Mouse (Mus musculus): ENCODE results near the gene Ncoa3.
A peak's percentile ranks its signal among the peaks of the same experiment; 100 is the strongest.

Gene Ncoa3

DNA sequence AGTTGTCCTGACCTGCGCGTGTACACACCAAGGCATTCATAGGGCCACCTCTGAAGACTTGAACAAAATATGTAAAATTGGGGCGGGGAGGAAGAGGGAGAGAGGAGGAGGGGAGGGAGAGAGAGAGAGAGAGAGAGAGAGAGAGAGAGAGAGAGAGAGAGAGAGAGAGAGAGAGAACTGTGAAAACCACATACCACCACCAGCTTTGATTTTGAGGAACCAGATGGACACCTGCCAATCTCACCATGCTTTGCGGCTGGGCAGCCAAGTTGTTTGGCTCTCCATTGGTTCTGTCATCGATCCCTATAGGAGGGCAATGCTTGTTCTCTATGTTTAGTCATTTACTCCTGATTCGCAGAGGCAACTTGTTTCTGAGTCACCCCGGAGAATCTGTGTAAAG lies 21.7 kb upstream of the Ncoa3 start:
- no peak for DNase-seq

- DNase-seq, result no peak
These were observed 18.1 kb upstream of the Ncoa3 start for GRCm38 (mm10) chr2:165974383-165974782.

GRCm38 (mm10) chr2:165976186-165976585 lies 16.2 kb upstream of the Ncoa3 start:
- no peak for DNase-seq

GRCm38 (mm10) chr2:165976874-165977273 lies 15.6 kb upstream of the Ncoa3 start:
- DNase-seq, result peak in 1 of 2 experiments; percentile 52

DNA sequence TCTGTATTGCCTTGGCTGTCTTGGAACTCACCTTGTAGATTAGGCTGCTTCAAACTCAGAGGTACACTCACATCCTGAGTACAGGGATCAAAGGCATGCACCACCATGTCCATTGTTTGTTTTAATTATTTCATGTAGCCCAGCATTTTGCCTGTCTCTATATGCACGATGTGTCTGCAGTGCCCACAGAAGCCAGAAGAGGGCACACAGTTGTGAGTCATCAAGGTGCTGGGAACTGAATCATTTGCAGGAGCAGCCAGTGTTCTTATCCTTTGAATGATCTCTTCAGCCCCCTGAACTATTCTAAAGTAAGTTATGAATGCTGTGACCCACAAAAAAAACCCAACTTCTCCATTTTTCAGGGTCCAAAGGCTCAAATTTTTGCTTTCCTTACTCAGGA lies 14.3 kb upstream of the Ncoa3 start:
- no peak for DNase-seq

DNA sequence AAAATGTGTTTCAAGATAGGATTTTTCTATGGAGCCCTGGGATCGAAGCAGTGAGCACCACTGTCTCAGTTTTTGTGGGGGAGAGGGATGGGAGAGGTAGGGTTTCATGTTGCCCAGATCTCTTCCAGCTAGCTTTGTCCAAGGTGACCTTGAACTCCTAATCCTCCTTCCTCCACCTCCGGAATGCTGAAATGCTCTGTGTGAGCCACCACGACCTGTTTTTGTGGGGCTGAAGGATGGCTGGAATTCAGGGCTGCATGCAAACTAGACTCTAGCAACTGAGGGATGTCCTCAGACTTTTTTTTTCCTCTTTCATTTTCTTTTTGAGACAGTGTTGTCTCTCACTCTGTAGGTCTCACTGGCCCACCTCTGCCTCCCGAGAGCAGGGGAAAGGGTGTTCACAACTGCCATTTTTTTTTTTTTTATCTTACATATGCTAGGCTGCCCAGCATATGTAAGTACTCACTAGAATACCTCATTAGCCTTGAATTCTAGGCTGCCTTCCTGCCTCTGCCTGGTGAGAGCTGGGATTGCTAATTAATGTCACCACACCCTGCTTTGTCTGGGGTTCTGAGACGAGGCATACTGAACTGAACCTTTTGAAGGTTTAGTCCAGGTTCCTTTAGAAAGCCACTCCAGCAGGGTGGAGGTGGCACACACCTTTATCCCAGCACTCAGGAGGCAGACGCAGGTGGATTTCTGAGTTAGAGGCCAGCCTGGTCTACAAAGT lies 11.0 kb upstream of the Ncoa3 start:
- peak in 1 of 2 experiments; percentile 57 for DNase-seq

- DNase-seq, result peak; percentile 93 to 94
These were observed 9.7 kb upstream of the Ncoa3 start for GRCm38 (mm10) chr2:165982512-165983389.

GRCm38 (mm10) chr2:165984318-165984717 lies 8.1 kb upstream of the Ncoa3 start:
- DNase-seq, result no peak

GRCm38 (mm10) chr2:165984891-165985290 lies 7.5 kb upstream of the Ncoa3 start:
- DNase-seq, result no peak

DNA sequence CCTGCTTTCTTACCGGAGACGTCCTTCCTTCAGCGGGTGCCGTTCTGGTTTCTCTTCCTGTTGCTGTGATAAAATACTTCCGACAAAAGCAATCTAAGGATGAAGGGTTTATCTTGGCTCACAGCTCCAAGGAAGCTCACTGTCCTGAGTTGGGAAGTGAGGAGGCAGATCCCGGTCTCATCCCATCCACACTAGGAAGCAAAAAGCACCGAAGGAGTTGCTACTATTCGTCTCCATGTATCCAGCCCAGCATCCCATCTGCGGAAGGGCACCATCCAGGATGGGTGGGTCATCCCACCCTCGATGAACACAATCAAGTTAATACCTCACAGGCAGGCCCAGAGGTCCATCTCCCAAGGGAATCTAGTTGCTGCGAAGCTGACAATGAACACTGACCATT lies 6.9 kb upstream of the Ncoa3 start:
- DNase-seq, result no peak

DNA sequence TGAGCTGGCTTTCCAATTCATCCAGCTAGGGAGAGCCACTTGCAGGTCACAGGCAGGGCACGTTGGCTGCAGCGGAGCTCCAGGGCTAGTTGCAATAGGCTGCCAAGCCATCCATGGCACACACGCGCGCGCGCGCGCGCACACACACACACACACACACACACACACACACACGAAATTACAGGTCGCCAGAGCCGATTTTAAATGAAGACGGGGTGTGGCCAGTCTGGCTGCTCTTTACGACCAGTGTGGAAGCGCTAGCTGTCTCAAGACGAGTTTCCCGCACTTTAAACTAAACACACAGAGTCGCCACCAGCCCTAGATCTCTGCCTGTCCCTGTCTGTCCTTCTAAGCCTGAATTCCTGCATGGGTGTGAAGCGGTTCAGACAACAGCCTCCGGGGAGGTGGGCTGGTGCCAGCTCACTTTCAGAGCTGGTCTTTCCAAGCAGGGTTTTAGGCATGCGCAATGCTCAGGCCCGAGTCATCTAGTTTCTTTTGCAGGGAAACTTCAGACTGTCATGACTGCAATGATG lies 5.4 kb upstream of the Ncoa3 start:
- peak; percentile 88 to 93 for DNase-seq

DNA sequence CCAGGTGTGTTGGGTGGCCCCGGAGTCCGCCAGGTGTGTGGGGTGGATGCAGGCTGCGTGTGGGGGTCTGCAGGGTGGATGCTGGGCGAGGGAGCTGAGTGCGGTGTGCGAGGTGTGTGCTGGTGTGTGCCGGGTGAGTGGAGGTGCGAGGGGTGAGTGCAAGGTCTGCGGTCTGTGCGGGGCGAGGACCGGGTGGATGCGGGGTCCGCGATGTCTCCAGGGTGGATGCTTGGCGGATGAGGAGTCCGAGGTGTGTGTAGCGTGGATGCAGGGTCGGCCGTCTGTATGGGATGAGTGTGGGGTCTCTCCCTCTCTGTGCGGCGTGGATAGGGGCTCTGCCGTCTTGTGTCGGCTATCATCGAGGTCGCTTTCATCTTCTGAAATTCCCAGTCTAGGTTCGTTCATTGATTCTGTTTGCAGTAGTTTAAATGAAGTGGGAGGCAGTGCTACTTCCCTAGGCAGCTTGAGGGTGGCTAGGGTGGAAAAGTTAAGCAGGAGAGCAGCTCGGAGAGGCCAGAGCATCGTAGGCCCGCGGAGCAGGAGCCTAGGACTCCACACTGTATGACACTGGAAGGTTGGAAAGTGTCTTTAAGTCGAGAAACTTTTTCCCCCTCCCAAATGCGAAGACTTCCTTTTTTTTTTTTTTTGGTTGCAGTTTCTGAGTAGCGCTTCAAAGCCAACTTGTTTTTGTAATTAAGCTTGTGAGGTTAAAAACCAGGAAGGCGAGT lies 901 bp downstream of the Ncoa3 start:
- DNase-seq, result no peak

DNA sequence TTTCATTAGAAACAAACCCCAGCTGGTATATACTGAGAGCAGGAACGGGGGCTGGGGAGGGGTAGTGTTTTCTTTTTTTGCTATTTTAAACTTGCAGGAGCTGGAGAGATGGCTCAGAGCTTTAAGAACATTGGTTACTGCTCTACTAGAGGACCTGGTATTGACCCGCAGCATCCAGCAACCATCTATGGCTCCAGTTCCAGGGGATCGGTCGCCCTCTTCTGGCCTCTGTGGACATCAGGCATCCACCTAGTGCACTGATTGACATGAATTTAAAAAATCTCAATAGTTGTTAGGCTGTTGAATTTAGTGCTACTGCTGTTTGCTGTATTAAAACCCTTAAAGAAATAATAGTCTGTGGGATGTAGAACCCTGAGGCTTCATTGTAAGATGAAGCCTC lies 1.9 kb downstream of the Ncoa3 start:
- DNase-seq, result no peak

DNA sequence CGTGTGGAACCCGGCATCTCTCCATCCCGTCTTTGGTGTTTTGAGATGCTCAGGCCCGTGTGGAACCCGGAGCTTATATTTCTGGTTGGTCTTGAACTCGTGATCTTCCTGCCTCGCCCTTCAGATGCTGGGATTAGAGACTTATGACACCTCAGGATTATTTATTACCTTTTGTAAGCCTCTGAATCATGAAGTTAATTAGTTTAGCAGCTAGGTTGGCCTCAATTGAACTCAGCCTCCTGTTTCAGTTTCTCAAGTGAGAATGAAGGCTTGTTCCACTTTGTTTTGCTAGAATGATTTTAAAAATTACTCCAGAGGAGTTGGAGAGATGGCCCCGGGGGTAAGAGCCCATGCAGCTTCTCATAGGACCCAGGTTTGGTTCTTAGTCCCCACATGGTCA lies 3.3 kb downstream of the Ncoa3 start:
- DNase-seq, result peak in 1 of 2 experiments; percentile 39

DNA sequence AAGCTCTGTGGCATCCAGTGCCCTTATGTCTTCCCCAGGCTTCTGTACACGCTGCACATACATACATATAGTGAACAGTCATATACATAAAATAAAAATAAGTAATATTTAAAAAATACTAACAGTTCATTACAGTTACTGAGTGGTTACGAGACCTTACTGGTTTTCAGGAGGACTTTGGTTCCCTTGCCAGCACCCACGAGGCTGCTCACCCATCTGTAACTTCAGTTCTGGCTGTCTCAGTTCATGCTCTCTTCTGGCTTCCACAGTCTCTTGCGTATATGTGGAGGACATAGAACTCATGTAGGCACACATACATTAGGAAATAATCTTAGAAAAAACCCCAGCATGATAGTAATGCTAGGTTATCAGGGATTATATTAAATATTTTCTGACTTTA lies 3.7 kb downstream of the Ncoa3 start:
- peak; percentile 68 to 87 for DNase-seq

- DNase-seq, result no peak
These were observed 5.0 kb downstream of the Ncoa3 start for GRCm38 (mm10) chr2:165997256-165997967.

DNA sequence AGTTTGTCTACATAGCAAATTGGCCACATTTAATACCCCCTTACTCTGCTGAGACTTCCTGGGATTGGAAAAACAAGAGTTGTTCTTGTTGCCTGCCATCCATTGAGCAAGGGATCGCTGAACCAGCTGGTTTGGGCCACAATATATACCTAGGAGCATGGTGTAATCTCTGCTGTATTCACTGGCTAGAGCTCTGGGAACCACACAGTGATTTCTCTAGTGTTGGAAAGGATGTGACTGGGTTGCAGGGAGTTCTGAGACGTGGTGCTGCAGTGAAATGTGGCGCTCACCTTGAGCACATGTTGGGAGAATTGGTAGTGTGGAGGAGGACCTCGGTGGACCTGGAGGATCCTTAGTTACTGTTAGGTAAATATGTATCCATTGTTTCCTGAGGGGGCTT lies 6.5 kb downstream of the Ncoa3 start:
- no peak for DNase-seq

DNA sequence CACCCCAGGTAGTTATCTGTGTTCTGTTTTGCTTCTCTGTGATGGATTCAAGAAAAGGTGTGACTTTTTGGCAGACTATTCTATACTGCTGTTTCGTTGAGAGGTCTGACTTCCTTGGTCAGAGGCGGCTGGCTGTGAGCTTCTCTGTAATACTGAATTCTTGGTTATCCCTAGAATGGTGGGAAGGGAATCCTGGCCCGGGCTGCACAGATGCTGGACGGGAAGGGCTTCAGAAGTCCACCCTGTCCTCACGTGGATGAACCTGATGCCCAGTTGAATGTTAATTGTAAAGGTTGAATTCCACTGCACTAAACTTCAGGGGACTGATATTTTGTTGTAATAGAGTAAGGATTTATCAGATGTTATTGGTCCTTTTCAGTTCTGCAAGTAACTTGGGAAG lies 7.4 kb downstream of the Ncoa3 start:
- DNase-seq, result peak; percentile 77 to 85

DNA sequence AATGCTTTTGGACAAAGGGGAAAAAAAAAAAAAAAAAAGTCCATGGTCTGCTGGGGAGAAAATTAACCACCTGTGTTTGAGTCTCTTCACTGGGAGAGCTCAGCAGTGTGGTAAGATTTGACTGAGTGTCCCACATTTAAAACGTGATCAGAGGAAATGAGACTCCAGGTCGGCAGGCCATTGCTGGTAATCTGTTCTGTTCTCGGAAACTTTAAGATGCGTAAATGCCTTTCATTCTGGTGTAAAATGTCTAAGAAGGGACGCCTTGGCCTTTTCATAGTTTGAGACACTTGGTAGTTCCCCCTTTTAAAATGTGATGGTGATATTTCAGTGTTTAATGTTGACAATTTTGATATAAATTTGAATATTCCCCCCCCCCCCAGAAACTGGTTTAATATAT lies 7.8 kb downstream of the Ncoa3 start:
- no peak for DNase-seq

DNA sequence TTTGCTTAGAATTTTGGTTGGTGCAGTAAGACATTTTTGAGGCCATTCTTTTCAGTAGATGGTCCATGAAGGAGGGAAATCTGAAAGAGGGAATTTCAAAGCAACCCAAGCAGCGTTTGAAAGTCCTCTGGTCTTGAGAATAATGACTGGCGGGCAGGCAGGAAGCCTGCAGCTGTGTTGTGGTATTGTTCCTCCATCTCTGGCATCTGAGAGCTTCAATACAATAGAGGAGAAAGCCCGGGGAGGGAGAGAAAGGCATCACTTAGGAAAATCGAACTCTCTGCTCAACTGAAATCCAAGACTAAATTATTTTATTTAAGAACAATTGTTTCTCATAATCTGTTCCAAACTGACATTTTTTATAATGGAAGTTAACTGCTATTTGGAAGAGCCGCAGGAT lies 8.3 kb downstream of the Ncoa3 start:
- no peak for DNase-seq

- no peak for DNase-seq
These were observed 8.9 kb downstream of the Ncoa3 start for GRCm38 (mm10) chr2:166001362-166001761.

- no peak for DNase-seq
These were observed 9.3 kb downstream of the Ncoa3 start for GRCm38 (mm10) chr2:166001768-166002167.

GRCm38 (mm10) chr2:166002429-166002828 lies 10.0 kb downstream of the Ncoa3 start:
- DNase-seq, result peak; percentile 64 to 76
